Mouse (Mus musculus): ENCODE results near the gene Luc7l2. TPM values are rescaled to one million over a fixed set of nuclear protein-coding genes. Genes with fewer than 3 reads are reported as not detected.

Luc7l2 gene
- polyA plus RNA-seq, 1 experiment from 2014 or later, result 34.4 TPM

DNA sequence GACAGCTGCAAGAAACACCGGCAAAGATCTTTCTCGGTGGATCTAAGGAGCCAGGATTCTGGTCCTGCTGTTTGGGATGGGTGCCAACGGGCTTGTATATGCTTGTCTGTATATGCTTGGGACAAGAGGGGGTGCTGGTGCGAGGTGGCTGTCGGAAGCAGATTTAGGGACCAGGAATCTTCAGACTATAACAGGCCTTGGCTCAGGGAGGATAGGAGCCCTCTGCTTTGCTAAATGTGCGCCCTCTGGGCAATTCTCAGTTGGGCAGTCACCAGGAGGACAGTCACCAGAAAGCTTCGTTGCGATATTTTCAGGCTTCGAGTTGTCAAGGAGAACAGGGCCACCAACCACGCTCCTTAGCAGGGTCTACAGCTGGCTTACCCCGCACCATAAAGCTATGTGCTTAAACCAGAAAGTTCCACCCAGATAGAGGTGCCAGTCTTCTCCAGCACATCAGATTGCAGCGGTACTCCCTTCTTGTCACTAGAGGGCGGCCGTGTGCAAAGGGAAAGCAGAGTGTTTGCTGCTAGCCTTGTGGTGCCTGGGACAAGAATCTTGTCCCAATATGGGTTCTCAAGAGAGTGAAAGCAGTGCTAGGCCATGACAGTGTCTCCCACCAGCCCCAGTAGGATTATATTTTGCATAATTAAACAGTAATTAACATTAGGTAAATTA is 99.3 kb downstream of the Luc7l2 start:
- Histone ChIP-seq H3K9me3 (replicated peaks) (no peaks in the 10 kb centered on the region), H3K4me2 (no peak overlapping the region), H3K27me3 (replicated peaks) (no peaks in the 10 kb centered on the region), H3K4me3 (no peak overlapping the region), H3K9ac (no peak overlapping the region), H3K36me3 (no peaks in the 10 kb centered on the region), H3K27ac (ENCODE audit: poor library complexity, severe bottlenecking) (no peak overlapping the region), H3K4me1 (replicated peaks) (no peaks in the 10 kb centered on the region)
- ATAC-seq (ENCODE audit: insufficient number of reproducible peaks, low FRiP score), result no peak
- 34% methylated on average over 14 of the region's 14 CpGs for WGBS

Small RNA genes lying within 50 kb of the gene (microRNA-seq; reads per million reads assigned to microRNA genes)
- gene Mir7670, result not detected

Other genes starting within 250 kb of the Luc7l2 start
- 9.3 and 10.1 TPM in 2 replicates for gene Zc3hav1, start 196.7 kb upstream of the Luc7l2 start, polyA plus RNA-seq (2016; fragmentation: Nextera tagmentation; extraction: Ambion mirVana)
- 3.4 and 3.5 TPM in 2 replicates for gene Ttc26, start 169.9 kb upstream of the Luc7l2 start, polyA plus RNA-seq (2016; fragmentation: Nextera tagmentation; extraction: Ambion mirVana)
- gene Ubn2, start 117.4 kb upstream of the Luc7l2 start, polyA plus RNA-seq (2016; fragmentation: Nextera tagmentation; extraction: Ambion mirVana), result 11.7 and 14.7 TPM in 2 replicates
- gene Fmc1, start 17.8 kb upstream of the Luc7l2 start, polyA plus RNA-seq (2016; fragmentation: Nextera tagmentation; extraction: Ambion mirVana), result 202 and 217 TPM in 2 replicates
- gene Klrg2, start 85.9 kb downstream of the Luc7l2 start, polyA plus RNA-seq (2016; fragmentation: Nextera tagmentation; extraction: Ambion mirVana), result 0.14 and 0.27 TPM in 2 replicates
- gene Clec2l, start 111.7 kb downstream of the Luc7l2 start, polyA plus RNA-seq (2016; fragmentation: Nextera tagmentation; extraction: Ambion mirVana), result 0.95 and 1.3 TPM in 2 replicates

All from heart, embryonic 12.5 days (tissue).